Mouse (Mus musculus): ENCODE results near the gene Gm26897.

The Gm26897 gene

DNA sequence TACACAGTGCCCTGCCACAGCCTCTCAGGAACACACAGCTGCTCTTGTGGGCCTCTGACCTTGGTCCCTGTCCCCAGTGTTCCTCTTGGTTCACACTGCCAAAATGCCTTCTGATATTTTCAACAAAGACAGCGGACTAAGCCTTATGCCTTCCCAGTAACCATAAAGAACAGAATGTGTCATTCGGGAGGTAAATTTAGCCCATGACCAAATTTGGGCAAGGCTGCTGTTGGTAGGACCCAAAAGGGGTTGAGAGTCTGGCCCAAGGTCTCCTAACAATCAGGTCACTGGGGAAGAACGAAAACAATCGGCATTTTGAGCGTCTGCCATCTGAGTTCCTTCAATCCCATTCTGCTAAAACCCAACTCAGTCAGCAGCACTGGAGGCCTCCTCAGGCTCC lies 15.9 kb downstream of the Gm26897 start:
- DNase-seq (ENCODE audit: low spot score in 2 of 2), result no peak

DNA sequence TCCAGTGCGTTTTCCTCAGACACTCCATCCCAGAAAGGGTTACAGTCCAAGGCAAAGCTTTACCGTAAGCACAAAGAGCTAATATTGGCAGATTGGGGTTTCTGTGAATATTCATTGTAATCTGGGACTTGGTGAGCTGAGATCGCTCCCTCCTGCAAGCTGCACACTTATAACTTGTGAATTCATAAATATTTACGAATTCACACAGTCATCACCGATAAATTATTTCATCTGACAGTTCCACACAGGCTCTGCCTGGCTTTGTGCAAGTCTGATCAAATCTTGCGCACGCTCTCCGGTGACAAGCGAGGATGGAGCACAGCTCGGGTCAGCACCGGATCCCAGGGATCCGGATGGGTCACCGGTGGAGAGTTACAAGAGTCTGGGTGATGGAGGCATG lies 16.4 kb downstream of the Gm26897 start:
- no peak for DNase-seq (ENCODE audit: low spot score in 2 of 2)

DNA sequence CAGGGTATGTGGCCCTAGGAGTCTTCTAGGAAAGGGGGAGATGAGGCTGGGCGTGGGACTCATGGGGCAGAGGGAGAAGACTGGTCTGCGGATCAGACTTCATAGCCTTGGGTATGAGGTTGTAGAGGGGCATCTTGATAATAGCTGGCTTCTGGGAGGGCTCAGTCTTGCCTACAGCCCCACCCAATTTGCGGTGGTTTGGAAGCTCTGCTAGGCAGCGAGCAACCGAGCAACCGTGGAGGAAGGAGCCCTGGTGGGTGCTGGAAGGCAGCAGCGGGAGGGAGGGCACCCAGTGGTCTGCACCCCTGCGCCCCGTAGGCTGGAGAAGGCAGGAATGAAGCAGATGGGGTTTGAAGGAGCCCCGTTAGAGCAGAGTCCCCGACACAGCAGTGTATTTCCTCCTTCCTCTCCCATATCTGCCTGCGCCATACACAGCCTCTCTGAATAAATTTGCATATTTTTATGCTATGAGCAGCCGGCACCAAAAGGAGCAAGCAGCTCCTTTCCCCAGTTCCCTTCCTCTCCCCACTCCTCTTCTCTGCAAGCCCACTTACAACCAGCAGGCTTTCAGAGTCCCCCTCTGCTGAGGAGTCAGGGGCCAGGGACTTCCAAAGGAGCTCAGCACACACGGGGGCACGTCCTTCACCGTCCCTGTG lies 20.9 kb downstream of the Gm26897 start:
- peak in 1 of 2 experiments; percentile 41 for DNase-seq (ENCODE audit: low spot score in 2 of 2)

DNA sequence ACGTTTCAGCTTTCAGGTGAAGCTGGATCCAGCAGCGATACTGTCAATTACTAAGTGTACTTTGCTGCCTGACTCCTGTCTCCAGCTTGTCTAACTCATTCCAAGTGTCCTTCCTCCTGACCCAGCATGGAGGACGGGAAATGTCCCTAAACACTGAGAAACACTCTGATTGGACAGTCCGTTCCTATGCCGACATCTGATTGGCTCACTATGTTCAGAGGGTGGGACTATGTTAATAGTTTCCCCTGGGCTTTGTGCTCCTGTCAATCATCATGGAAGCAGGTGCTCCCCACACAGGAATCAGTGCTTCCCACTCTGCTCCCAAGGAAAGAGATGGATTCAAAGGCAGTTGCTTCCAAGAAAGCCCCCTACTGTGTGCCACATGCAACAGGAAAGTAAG lies 21.6 kb downstream of the Gm26897 start:
- DNase-seq (ENCODE audit: low spot score in 2 of 2), result no peak

DNA sequence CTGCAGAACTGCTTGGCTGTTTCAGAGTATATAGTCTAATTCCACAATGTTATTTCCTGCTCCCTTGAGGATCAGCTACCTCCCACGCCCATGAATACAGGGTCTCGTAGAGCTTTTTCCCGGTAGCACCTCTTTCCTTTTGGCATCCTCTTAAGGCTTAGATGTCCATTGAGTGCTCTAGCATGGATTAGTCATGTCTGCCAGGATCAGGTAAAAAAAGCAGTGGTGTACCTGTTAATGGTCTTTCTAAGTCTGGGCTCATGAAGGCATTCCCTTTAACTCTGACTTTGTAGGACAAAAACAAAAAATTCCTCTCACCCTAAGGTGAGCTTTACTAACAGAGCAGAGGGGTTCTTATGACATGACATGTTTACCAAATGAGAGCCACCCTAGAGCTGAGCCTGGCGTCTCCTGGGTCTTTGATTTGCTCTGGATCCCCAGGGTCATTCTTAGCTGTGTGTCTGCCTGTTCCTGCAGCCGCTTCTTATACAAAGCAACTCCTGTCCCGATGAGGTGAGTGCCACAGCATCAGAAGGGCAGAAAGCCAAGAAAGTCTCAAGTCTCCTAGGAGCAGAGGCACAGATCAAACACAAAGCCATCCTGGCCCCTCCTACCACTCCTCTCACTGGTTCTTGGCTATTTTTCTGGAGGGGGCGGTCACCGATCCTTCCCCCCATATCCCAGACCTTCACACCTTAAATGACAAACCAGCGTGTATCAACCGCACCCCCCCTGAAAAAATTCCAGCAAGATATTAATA lies 27.2 kb downstream of the Gm26897 start:
- peak; percentile 31 to 45 for DNase-seq (ENCODE audit: low spot score in 2 of 2)

DNA sequence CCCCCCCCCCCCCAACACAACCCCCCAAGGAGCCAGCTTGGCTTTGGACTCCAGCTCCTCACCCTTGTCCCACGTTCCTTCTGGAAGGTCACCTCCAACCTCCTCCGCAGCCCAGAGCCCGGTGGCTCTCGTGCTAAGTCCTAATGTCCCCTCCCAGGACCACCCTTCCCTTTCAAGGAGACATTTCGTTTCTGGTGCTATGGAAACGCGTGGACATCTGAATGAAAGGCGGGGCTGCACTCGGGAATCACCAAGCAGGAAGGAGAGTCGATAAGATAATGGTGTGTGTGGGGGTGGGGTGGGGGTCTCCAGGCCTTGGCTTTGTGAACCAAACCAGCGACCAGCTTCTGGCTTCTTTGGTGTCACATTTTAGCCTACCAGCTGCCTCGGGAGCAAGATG lies 27.9 kb downstream of the Gm26897 start:
- DNase-seq (ENCODE audit: low spot score in 2 of 2), result peak; percentile 32 to 39

DNA sequence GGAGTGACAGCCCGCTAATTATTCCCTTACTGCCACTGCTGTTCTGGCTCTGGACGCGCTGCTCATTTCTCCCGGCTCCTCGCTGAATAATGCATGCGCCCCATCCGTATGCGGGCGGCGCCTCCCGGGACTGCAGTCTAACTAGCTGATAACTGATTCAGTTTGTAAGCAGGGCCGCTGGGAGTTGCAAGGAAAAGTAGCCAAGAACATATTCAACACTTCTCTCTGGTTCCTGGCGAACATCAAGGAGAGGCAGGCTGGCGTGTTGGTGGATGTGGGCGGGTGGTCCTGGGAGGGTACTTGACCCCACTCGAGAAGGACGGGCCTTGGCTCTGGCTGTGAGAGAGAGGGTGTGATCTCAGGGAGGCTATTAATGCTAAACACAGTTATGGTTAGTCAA lies 28.4 kb downstream of the Gm26897 start:
- DNase-seq (ENCODE audit: low spot score in 2 of 2), result peak; percentile 83 to 87

DNA sequence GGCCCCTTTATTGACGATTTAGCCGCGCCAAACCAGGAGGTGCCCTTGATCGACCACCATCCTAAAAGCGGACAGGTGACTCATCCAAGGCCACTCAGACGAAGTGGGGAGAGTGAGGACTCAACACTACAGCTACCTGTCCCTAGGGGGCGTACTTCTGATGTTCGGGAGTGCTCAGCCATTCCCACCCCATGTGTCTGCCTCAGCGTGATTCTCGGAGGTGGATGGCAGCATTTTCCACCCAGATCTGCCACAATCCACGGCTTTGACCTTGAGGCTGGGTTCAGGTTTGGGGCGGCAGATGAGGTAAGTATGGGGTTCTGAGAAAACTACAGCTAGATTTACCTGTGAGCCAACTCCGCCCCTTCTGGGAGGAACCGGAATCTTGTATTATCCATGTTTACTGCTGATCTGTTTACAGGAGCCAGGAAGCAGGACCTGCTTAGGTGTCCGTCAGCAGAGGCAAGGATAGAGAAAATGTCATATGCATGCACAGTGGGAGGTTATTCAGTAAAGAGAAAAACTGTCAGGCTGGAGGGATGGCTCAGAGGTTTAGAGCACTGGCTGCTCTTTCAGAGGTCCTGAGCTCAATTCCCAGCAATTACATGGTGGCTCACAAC lies 32.1 kb downstream of the Gm26897 start:
- DNase-seq (ENCODE audit: low spot score in 2 of 2), result no peak

DNA sequence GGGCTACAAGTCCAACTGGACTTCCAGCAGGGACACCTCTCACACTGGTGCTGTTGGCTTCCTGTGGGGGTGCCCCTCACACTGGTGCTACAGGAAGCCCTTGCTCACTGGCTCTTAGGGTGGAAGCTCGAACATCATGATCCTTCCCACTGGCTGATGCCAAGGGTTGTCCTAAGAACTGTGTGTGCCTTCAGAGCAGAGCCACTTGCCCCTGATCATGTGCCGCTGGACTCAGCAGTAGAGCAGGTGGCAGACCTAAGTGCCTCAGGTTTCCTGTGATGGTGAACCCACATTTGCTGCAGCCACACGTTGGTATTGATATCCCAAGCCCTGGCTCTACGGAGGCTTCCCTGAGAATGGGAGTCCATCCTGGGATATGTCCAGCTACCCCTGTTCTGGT lies 33.0 kb downstream of the Gm26897 start:
- DNase-seq (ENCODE audit: low spot score in 2 of 2), result no peak

DNA sequence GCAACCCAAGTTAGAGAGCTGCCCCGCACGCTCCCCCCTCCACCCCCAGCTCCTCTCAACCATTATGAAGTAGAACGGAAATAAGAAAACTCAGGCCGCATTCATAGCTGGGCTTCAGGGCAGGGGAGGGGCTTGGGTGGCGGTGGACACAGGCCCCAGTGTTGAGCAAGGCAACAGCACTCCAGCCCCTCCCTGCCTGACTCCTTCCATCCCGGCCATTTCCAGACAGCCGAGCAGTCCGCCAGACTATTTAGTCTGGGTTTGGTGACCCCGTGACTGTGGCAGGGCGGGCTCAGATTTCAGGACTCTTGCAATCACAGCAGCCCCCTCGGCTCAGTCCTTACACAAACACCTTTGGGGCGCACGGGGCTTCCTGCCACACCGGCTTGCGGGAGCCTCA lies 36.5 kb downstream of the Gm26897 start:
- DNase-seq (ENCODE audit: low spot score in 2 of 2), result no peak

DNA sequence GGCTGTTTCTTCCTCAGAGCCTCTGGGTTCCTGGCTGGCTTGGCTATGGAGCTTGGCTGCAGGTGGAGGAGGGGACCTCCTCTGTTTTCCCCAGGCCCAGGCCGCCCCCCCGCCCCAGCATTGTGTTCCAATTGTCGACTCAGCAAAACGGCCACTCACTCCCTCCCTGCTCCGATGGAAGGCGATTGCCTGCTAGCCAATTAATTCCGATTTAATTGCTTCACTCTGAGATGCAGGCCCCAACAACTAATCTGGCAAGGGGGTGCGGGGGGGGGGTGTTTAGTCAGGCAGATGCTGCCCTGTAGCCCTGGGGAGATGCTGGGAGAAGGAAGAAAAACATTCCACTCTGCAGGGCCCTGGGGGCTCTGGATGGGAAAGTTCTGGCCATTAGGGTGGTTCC lies 38.4 kb downstream of the Gm26897 start:
- no peak for DNase-seq (ENCODE audit: low spot score in 2 of 2)

DNA sequence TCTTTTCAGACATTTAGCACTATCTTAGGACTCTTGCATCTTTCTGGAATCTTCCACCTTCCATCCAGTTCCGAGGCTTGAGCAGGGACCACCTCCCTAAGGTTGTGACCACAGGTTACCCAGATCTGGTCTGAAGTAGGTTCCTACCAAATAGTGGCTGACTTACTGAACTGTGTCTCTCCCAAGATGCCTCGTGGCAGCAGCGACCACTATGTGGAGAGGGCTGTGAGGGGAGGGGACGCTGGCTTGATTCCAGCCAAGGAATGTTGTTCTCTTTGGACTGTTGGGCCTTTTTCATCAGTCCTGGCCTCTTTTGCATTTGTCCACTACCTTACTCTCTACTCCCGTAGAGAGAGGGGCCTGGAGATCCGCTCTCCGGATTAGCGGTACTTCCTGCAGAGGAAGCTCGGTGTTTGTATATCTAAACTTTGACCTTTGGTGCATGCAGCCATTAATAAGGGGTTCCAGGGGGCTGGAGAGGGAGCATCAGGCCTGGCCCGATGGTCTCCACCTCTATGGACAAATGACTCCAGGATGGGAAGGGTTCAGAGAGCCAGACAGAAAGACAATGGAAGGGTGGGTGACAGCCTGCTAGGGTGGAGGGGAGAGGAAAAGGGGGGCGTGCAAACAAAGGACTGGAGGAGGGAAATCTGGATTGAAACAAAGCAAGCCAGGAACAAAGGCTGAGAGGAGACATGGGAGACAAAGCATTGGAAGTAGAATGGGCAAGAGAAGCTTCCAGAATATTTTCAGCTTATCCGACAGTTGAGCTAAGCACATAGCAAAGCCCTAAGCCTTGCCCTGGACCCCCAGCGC lies 39.1 kb downstream of the Gm26897 start:
- no peak for DNase-seq (ENCODE audit: low spot score in 2 of 2)

DNA sequence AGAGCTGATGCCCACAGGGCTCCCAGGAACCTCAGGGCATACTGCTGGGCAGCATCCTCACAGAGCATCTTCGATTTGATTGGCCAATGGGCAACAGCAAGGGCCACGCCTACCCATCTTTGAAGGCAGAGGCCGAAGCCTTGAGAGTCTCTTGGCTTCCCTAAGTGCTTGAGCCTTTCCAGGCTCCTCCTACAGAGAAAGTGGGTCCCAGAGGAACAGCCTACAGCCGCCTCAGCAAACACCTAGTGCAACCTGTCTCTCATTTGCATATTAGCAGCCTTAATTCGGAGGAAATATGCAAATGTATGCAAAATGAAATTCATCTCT lies 39.6 kb downstream of the Gm26897 start:
- DNase-seq (ENCODE audit: low spot score in 2 of 2), result no peak

DNA sequence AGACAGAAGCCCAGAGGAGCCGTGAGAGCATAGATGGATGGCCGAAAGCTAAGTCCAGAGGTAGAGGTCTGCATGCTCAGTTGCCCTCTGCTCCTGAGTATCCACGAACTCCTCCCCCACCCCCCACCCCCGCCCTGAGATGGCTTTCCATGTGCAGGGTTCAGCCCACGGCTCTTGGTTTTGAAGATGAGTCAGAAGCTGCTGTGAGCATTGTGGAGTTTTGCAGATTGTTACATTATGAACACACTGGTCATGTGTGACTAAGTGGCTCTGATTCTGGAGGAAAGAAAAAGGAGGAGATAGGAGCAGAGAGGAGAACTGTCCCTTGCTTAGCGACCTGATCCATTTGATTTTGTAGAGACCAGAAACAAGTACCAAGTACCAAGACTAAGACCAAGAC lies 42.5 kb downstream of the Gm26897 start:
- no peak for DNase-seq (ENCODE audit: low spot score in 2 of 2)

DNA sequence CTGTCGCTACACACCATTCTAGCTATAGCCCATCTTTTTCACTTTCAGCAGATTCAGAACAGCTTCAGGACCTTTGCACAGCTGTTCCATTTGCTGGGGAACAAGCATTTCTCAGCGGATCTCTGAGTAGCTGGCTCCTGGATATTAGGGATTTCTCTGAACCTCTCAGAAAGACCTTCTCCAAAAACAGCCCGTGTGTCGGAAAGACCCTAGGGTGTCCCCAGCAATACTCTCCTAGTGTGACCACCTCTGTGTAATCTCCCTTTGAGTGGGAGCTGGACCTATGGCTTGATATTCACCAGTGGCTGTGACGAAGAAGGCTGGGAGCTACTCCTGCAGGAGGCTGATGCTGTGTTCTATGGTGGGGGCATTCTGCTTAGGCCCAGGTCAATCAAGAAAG lies 44.4 kb downstream of the Gm26897 start:
- DNase-seq (ENCODE audit: low spot score in 2 of 2), result no peak

DNA sequence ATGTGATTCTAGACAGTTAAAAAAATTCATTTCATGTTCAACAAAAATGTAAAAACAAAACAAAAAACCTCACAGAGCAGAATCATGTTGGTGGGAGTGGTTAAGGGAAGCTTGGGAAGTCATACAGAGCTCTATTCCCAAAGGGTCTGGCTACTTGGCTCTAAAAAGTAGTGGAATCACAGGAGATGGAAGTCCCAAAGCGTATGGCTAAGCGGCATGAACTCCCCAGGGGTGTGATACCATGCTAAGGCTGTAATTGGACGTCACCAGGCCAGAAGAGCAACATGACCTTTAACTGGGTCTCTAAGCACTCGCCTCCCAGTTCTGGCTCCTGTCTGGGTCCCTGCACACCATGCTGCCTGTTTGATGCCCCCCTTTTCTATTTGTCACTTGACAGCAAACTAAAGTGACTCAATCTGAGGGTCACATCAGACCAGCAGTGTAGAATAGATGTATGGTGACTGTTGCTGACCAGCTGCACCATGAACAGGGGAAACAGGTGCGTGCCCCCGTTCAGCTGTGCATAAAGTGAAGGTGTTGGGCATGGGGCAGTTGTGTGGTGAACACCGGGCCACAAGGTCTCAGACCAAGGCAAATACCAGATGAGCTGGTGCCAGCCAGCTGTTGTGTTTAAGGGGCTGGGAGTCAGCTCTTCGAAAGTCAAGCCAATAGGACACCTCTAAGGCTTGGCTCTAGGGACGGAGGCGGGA lies 46.2 kb downstream of the Gm26897 start:
- no peak for DNase-seq (ENCODE audit: low spot score in 2 of 2)

Measured in frontal cortex, postnatal 10 days (tissue).